Mouse (Mus musculus): ENCODE data around the gene Stard13. TPM values are rescaled to one million over a fixed set of nuclear protein-coding genes. Genes with fewer than 3 reads are reported as not detected.

The Stard13 gene
- polyA plus RNA-seq, 1 experiment from 2014 or later: 10.6 TPM

GRCm38 (mm10) chr5:151018959-151019358 lies 214.7 kb downstream of the Stard13 start:
- no peak overlapping the region for H3K4me2 ChIP-seq
- no peaks in the 10 kb centered on the region for H3K27me3 ChIP-seq
- no peak overlapping the region for H3K27ac ChIP-seq
- H3K9me3 ChIP-seq (replicated peaks): no peaks in the 10 kb centered on the region
- H3K4me3 ChIP-seq (replicated peaks): no peak overlapping the region
- H3K9ac ChIP-seq: no peak overlapping the region
- no peaks in the 10 kb centered on the region for H3K36me3 ChIP-seq
- 53% methylated on average over 5 of the region's 5 CpGs for WGBS
- ATAC-seq (replicated peaks; ENCODE audit: low FRiP score): no peak
- peaks cover 11% of the 10 kb centered on the region for H3K4me1 ChIP-seq

- Histone ChIP-seq H3K9me3 (replicated peaks) (no peaks in the 10 kb centered on the region), H3K36me3 (no peaks in the 10 kb centered on the region), H3K4me1 (peaks cover 6% of the 10 kb centered on the region), H3K27me3 (no peaks in the 10 kb centered on the region), H3K27ac (no peak overlapping the region), H3K4me2 (no peak overlapping the region), H3K4me3 (replicated peaks) (no peak overlapping the region), H3K9ac (no peak overlapping the region)
- WGBS: 80% methylated on average over 5 of the region's 5 CpGs
- no peak for ATAC-seq (replicated peaks; ENCODE audit: low FRiP score)
Observed at GRCm38 (mm10) chr5:151018450-151018849, 215.2 kb downstream of the Stard13 start.

- H3K4me3 ChIP-seq (replicated peaks): no peak overlapping the region
- no peaks in the 10 kb centered on the region for H3K4me1 ChIP-seq
- no peak overlapping the region for H3K9ac ChIP-seq
- 75% methylated on average over 1 of the region's 1 CpGs for WGBS
- H3K4me2 ChIP-seq: no peak overlapping the region
- no peak for ATAC-seq (replicated peaks; ENCODE audit: low FRiP score)
- no peaks in the 10 kb centered on the region for H3K36me3 ChIP-seq
- no peaks in the 10 kb centered on the region for H3K9me3 ChIP-seq (replicated peaks)
- no peaks in the 10 kb centered on the region for H3K27me3 ChIP-seq
- no peak overlapping the region for H3K27ac ChIP-seq
Observed at GRCm38 (mm10) chr5:151004216-151004755, 229.3 kb downstream of the Stard13 start.

GRCm38 (mm10) chr5:151002051-151002450 lies 231.6 kb downstream of the Stard13 start:
- H3K4me1 ChIP-seq: no peaks in the 10 kb centered on the region
- no peak overlapping the region for H3K9ac ChIP-seq
- no peak for ATAC-seq (replicated peaks; ENCODE audit: low FRiP score)
- WGBS: 96% methylated on average over 4 of the region's 4 CpGs
- H3K27ac ChIP-seq: no peak overlapping the region
- no peaks in the 10 kb centered on the region for H3K27me3 ChIP-seq
- no peak overlapping the region for H3K4me3 ChIP-seq (replicated peaks)
- no peaks in the 10 kb centered on the region for H3K9me3 ChIP-seq (replicated peaks)
- no peak overlapping the region for H3K4me2 ChIP-seq
- no peaks in the 10 kb centered on the region for H3K36me3 ChIP-seq

GRCm38 (mm10) chr5:151001111-151001510 lies 232.5 kb downstream of the Stard13 start:
- no peaks in the 10 kb centered on the region for H3K4me1 ChIP-seq
- H3K9me3 ChIP-seq (replicated peaks): no peaks in the 10 kb centered on the region
- ATAC-seq (replicated peaks; ENCODE audit: low FRiP score): no peak
- no peak overlapping the region for H3K4me3 ChIP-seq (replicated peaks)
- no peak overlapping the region for H3K4me2 ChIP-seq
- H3K36me3 ChIP-seq: no peaks in the 10 kb centered on the region
- no peak overlapping the region for H3K9ac ChIP-seq
- WGBS: 94% methylated on average over 7 of the region's 7 CpGs
- no peaks in the 10 kb centered on the region for H3K27me3 ChIP-seq
- H3K27ac ChIP-seq: no peak overlapping the region

- WGBS: 59% methylated on average over 2 of the region's 2 CpGs
- Histone ChIP-seq H3K4me2 (no peak overlapping the region), H3K4me1 (no peaks in the 10 kb centered on the region), H3K27me3 (no peaks in the 10 kb centered on the region), H3K9me3 (replicated peaks) (no peaks in the 10 kb centered on the region), H3K9ac (no peak overlapping the region), H3K36me3 (no peaks in the 10 kb centered on the region), H3K27ac (no peak overlapping the region), H3K4me3 (replicated peaks) (no peak overlapping the region)
- ATAC-seq (replicated peaks; ENCODE audit: low FRiP score): no peak; the same call in 1 of the 2 replicates
Observed at GRCm38 (mm10) chr5:150996586-150996985, 237.1 kb downstream of the Stard13 start.

- Histone ChIP-seq H3K4me1 (no peaks in the 10 kb centered on the region), H3K27ac (no peak overlapping the region), H3K4me2 (no peak overlapping the region), H3K4me3 (replicated peaks) (no peak overlapping the region), H3K36me3 (no peaks in the 10 kb centered on the region), H3K27me3 (no peaks in the 10 kb centered on the region), H3K9me3 (replicated peaks) (no peaks in the 10 kb centered on the region), H3K9ac (no peak overlapping the region)
- no peak for ATAC-seq (replicated peaks; ENCODE audit: low FRiP score)
- WGBS: 93% methylated on average over 7 of the region's 7 CpGs
Observed at GRCm38 (mm10) chr5:150994096-150994495, 239.5 kb downstream of the Stard13 start.

Other genes starting within 250 kb of the Stard13 start
- gene Gm42906, start 194.3 kb upstream of the Stard13 start, polyA plus RNA-seq (2015; fragmentation: Nextera tagmentation; extraction: Ambion mirVana): not detected in 2 replicates

Data from kidney, embryonic 15.5 days (tissue).